ENCODE assay signal across 8 mouse cellular contexts in the genomic region with DNA sequence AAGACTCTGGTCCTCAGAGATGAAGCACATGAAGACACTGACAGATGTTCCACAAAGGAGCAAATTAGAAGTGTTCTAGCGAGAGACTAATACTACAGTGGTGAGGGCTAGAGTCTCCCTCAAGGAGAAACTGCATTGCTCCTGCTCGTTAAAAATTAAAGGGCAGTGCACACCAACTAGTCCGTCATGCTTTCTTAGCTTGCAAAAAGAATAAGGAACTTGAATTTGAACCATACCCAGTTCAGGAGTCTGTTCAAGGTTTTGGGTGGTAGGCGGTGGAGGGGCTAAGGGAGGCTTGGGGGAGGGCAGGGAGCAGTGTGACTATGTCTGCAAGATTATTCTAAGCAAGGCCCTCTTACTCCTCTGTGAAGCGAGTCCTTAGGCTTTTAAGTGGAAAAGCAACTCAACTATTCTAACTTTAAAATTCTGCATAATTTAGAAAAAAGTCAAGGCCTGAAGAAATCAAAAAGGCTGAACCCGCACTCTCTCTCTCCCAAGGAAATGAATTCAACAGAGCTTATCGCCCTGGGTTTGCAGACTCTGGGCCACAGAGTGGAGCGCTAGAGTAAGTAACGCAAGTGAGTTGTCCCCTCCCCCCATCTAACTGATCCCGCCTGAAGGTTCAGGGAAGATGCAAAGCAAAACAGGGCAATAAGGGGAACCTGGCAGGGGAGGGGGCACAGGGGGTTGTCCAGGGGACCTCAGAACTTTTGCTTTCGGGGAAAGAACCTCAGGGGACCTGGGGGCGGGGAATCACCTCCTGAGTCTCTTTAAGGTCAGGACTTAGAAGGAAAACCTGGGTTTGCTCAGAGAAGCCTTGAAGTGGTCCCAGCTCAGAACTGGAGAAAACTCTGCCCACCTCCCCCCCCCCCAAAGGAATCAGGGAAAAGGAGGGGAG. TPM values are rescaled to one million over a fixed set of nuclear protein-coding genes. Genes with fewer than 3 reads are reported as not detected.
DNase-seq lines count a peak whose midpoint lies in the region; ATAC-seq and TF ChIP-seq lines count a peak whose summit lies in the region.

No protein-coding gene starts in this region.

- DNase-seq in layer of hippocampus, adult 2 months (ENCODE audit: low spot score in 2 of 2) = peak in 1 of 2 experiments; percentile 56
- DNase-seq in layer of hippocampus, postnatal 25 days (ENCODE audit: extremely low spot score in 1 of 2, low spot score in 1 of 2) = no peak
- peak; percentile 58 for DNase-seq in adipocyte (ENCODE audit: low spot score)
- peak; percentile 55 for DNase-seq in forelimb bud, embryonic 11.5 days (ENCODE audit: low read depth, low spot score)
- DNase-seq in lung, embryonic 14.5 days = peak; percentile 82
- peak; percentile 64 for DNase-seq in retina, embryonic 14.5 days (ENCODE audit: low spot score)
- no peak for DNase-seq in cerebellum, postnatal 36 days

- peaks cover 23% of the 10 kb centered on the region for H3K4me1 ChIP-seq in hindbrain, embryonic 16.5 days (ENCODE audit: control insufficient read depth, insufficient read depth, low read depth, low read length)
- peaks cover 9% of the 10 kb centered on the region; the same call in 1 of the 2 replicates for H3K4me1 ChIP-seq in lung, embryonic 14.5 days (ENCODE audit: insufficient read depth)

- H3K4me3 ChIP-seq in layer of hippocampus, adult 2 months = peak overlapping the region; percentile 70
- H3K4me3 ChIP-seq in hindbrain, embryonic 16.5 days (ENCODE audit: low read length) = peak overlapping the region; percentile 57
- peak overlapping the region; percentile 52 for H3K4me3 ChIP-seq in lung, embryonic 14.5 days (ENCODE audit: low read depth, low read length)

- peak overlapping the region; percentile 100 for H3K4me2 ChIP-seq in hindbrain, embryonic 16.5 days (ENCODE audit: low read length)
- H3K4me2 ChIP-seq in lung, embryonic 14.5 days = peak overlapping the region; percentile 97

- TF ChIP-seq CTCF in layer of hippocampus, adult 2 months (conservative IDR thresholded peaks at IDR 0.05) = peak; percentile 50
- TF ChIP-seq CTCF in lung, embryonic 14.5 days (IDR thresholded peaks at IDR 0.05; ENCODE audit: low read depth) = peak; percentile 43

- H3K27me3 ChIP-seq in hindbrain, embryonic 16.5 days (replicated peaks; ENCODE audit: control insufficient read depth, insufficient read depth, low read length) = peaks cover 11% of the 10 kb centered on the region
- H3K27me3 ChIP-seq in lung, embryonic 14.5 days (ENCODE audit: insufficient read depth, low read length) = peaks cover 28% of the 10 kb centered on the region

- peak; percentile 51 for ATAC-seq in hindbrain, embryonic 16.5 days
- peak; percentile 36; the same call in 1 of the 2 replicates for ATAC-seq in lung, embryonic 14.5 days (ENCODE audit: insufficient read depth)

- no peak overlapping the region; the same call in 1 of the 2 replicates for H3K27ac ChIP-seq in layer of hippocampus, adult 2 months
- peak overlapping the region; percentile 41; the same call in 1 of the 2 replicates for H3K27ac ChIP-seq in hindbrain, embryonic 16.5 days (ENCODE audit: low read depth, low read length)
- H3K27ac ChIP-seq in lung, embryonic 14.5 days (ENCODE audit: low read depth) = no peak overlapping the region

- no peaks in the 10 kb centered on the region for H3K9me3 ChIP-seq in hindbrain, embryonic 16.5 days (ENCODE audit: control insufficient read depth, low read length)
- no peaks in the 10 kb centered on the region for H3K9me3 ChIP-seq in lung, embryonic 14.5 days (ENCODE audit: low read depth, low read length)

- peak overlapping the region; percentile 75 for H3K9ac ChIP-seq in hindbrain, embryonic 16.5 days (ENCODE audit: low read depth, low read length)
- no peak overlapping the region for H3K9ac ChIP-seq in lung, embryonic 14.5 days

- H3K36me3 ChIP-seq in hindbrain, embryonic 16.5 days (ENCODE audit: control insufficient read depth, insufficient read depth, low read length) = no peaks in the 10 kb centered on the region
- H3K36me3 ChIP-seq in lung, embryonic 14.5 days (ENCODE audit: insufficient read depth) = no peaks in the 10 kb centered on the region

- 25% methylated on average over 12 of the region's 12 CpGs for WGBS in hindbrain, embryonic 16.5 days
- WGBS in lung, embryonic 14.5 days = 31% methylated on average over 12 of the region's 12 CpGs

RNA-seq across cellular contexts. Expression of gene Ptger4, which starts 2.4 kb away (rescaled TPM):
- total RNA-seq in layer of hippocampus, adult 2 months (2021) = 1 to 10 TPM in 1 of 2 experiments, under 1 TPM in 1; 0.82 to 1.1 TPM
- total RNA-seq in layer of hippocampus, postnatal 25 days (2021) = 1 to 10 TPM in 1 of 2 experiments, under 1 TPM in 1; 0.75 to 1.0 TPM
- polyA plus RNA-seq in hindbrain, embryonic 16.5 days (2015; fragmentation: Nextera tagmentation; extraction: Ambion mirVana) = 3.4 and 3.9 TPM in 2 replicates
- polyA plus RNA-seq in lung, embryonic 14.5 days (2014; fragmentation: Nextera tagmentation; extraction: Ambion mirVana) = 1.0 and 1.8 TPM in 2 replicates

RNA-seq across cellular contexts. Expression of gene Ttc33, which starts 56.2 kb away (rescaled TPM):
- total RNA-seq in layer of hippocampus, adult 2 months (2021) = 10 to 100 TPM; 85.2 to 93.3 TPM
- 10 to 100 TPM; 71.6 to 77.5 TPM for total RNA-seq in layer of hippocampus, postnatal 25 days (2021)
- 52.5 and 54.3 TPM in 2 replicates for polyA plus RNA-seq in hindbrain, embryonic 16.5 days (2015; fragmentation: Nextera tagmentation; extraction: Ambion mirVana)
- 41.9 and 44.6 TPM in 2 replicates for polyA plus RNA-seq in lung, embryonic 14.5 days (2014; fragmentation: Nextera tagmentation; extraction: Ambion mirVana)

Comparison
In these comparisons a context has a peak if more than half of its experiments do, and no peak if none do; other contexts are left out.
1. DNase-seq: peak in adipocyte (single experiment), forelimb bud, embryonic 11.5 days (single experiment), lung, embryonic 14.5 days (single experiment) and retina, embryonic 14.5 days (single experiment); none in layer of hippocampus, postnatal 25 days (0 of 2) and cerebellum, postnatal 36 days (0 of 2).
2. Peak in every context shown above with its lines, with median percentiles within 50 percentile points of each other: H3K4me3 ChIP-seq.